Mouse (Mus musculus): ENCODE data around the gene Acap3.

Acap3 gene

DNA sequence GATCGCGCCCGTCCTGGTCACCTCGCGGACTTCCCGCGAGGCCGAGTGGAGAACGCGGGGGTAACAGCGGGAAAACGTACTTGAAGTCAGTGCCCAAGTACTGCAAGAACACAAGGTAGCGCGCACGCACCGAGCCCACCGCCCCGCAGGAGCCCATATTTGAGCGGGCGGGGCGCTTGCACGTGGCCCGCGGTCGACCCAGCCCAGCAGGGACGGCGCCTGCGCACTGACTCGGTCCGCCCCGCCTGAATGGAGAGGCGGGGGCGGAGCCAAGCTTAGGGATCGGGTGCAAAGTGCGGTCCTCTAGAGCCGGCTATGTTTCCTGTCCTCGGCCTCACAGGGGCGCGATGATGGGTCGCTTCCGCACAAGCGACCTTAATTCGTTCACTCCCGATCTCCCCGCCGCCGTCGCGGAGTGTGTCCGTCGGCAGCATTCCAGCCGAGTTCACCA, at the start of gene Acap3, which contains the start of gene Pusl1:
TSS of gene Acap3 (plus strand) at position 272 of the 451 bp plus-strand sequence.
TSS of gene Pusl1 (minus strand) at position 231 of the 451 bp plus-strand sequence.
- peak; percentile 57; the same call in 1 of the 2 replicates for ATAC-seq (ENCODE audit: insufficient number of reproducible peaks, low FRiP score, low TSS enrichment)

DNA sequence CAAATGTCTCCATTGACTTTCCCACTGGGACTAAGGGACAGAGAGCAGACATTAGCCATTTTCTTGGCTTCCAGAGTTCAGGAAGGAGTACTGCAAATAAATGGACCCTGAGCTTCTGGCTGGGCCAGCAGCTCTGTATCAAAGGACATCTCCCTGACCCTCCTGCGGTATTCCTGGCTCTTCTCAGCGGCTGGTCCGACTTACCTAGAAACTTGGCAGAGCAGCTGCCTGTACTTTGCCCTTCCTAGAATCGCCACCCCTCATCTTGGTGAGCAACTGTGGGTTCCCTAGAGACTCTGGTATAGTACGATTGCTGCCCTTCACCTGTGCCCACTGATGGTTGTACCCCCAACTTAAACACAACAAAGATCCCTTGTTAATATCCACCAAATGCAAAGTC, 48.4 kb upstream of the Acap3 start:
- no peak for ATAC-seq (ENCODE audit: insufficient number of reproducible peaks, low FRiP score, low TSS enrichment)

DNA sequence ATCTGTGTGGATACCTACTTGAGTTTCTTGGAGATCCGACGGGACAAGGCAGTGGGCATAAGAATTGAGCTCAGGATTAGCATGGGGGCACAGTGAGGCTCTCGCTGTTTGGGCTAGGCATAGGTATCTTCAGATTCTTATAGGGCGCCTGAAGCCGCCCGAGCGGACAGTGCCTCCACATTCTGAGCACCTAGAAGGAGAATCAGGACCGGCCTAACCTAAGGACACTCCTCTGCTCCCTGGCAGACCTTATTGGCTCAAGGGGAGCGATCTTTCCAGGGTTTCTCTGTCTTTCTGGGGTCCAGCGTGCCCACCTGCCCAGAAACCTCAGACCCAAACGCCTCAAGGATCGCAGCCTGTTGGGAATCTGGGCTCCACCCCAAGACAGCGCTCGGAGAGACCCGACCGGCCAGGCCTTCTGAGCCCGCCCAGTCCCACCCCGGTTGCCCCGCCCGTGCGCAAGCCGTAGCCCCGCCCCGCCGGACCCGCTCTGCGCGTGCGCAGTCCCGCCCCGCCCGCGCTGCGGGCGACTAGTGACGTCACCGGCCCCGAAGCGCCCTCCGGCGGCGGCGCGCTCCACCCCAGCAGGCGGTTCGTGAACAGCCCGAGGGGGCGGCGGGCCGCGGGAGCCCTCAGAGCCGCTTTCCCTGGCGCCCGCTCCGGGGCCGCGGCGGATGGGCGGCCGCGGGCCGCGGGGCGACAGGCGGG, 44.6 kb upstream of the Acap3 start, which contains the start of gene Dvl1:
TSS of gene Dvl1 (plus strand) at position 532 of the 708 bp plus-strand sequence.
- ATAC-seq (ENCODE audit: insufficient number of reproducible peaks, low FRiP score, low TSS enrichment): peak; percentile 80

DNA sequence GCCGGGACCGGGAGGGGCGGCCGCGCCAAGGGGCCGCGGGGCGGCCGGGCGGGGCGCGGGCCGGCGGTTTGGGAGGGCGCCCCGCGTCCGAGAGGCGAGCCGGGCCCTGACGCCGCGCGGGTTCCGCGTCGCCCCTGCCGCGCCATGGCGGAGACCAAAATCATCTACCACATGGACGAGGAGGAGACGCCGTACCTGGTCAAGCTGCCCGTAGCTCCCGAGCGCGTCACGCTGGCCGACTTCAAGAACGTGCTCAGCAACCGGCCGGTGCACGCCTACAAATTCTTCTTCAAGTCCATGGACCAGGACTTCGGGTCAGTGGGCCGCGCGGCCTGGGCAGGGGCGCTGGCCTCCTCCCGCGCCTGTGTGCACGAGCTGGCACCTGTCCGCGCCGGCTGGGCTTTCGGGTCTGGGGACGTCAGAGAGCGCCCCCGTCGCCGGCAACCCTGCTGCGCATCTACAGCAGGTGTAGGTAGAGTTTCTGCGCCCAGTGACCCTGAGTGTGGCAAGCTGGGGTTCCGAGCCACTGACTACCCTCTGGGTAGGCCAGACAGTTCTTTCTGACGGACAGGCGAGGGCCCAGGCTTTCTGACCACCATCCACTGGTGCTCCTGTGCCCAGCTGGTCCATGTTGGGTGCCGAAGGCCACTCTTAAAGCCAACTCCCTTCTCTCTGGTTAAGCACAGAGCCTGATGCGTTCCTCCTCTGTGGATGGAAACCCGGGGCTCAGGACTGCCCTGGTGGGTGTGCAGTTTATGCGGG, 43.9 kb upstream of the Acap3 start:
- peak; percentile 31; the same call in 1 of the 2 replicates for ATAC-seq (ENCODE audit: insufficient number of reproducible peaks, low FRiP score, low TSS enrichment)

DNA sequence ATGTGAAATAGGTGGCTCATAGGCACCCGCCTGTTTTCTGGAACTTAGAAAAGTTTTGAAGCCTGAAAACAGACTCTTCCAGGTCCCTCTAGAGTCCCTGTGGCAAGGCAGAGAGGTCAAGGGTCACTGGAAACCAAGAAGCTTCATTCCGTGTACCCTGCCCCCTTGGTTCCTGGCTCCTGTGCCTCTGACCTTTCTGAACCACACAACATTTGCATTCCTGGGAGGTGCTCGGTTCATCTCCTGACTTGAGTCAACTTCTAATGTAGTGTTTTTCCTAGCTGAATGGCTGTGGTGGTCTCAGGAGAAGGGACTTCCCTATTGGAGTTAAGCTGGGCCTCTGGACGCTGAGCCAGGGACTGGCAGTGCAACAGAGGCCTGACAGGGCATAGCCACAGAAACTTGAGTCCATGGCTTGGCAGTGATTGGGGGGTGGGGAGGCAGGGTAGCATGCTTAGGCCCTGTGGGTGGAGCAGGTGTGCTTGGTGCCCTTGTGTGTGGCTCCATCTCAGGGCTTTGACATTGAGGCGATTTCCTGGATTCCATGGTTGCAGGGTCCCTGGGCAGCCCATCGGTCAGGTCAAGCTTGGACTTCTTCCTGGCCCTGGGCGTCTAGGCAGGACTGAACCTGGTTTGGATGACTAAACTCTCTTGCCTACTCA, 43.1 kb upstream of the Acap3 start:
- ATAC-seq (ENCODE audit: insufficient number of reproducible peaks, low FRiP score, low TSS enrichment): no peak

DNA sequence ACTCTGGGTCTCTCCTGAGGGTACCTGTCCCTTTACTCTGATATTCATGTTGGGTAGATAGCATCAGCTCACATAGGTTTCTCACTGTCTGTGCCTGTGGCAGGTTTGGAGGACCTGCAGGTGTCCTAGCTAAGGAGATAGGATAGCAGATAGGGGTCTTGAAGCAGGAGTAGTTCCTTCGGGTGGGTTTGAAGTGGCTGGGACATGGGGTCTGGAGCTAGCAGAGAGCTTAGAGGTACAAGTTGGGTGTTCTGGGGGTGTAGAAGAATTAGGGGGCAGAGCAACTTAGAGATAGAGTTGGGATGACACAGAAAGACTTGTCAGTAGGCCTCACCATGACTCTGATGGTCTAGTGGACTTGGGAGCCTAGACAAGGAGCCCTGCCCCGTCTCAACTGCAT, 42.2 kb upstream of the Acap3 start:
- no peak for ATAC-seq (ENCODE audit: insufficient number of reproducible peaks, low FRiP score, low TSS enrichment)

DNA sequence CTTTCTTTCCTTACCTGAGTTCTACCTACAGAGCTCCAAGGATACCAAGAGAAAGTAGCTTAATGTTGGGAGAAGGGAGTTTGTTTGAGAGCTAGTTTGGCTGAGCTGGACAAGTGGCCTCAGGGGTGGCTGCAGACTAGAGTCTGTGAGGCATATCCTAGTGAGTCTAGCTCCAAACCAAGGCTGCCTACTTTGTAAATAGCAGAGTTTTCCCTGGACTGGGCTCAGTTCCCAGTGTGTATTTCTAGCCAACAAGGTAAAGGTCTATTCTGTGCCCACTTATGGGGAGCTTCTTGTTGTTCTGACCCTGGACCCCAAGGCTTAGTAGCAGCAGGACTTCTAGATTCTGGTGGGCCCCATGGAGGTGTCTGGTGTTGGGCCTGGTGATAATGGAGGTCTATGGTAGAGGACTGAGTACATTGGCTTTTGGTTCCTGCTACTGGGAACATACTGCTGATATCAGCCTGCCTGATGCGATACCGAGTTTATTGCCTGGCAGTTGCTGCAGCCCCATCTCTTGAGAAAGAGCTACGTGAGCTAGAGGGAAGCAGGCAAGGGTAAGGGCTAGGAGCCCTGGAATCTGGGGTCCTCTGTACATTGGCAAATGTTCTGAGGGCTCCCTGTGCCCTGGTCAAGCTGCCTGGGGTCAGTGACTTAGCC, 41.7 kb upstream of the Acap3 start:
- ATAC-seq (ENCODE audit: insufficient number of reproducible peaks, low FRiP score, low TSS enrichment): no peak

DNA sequence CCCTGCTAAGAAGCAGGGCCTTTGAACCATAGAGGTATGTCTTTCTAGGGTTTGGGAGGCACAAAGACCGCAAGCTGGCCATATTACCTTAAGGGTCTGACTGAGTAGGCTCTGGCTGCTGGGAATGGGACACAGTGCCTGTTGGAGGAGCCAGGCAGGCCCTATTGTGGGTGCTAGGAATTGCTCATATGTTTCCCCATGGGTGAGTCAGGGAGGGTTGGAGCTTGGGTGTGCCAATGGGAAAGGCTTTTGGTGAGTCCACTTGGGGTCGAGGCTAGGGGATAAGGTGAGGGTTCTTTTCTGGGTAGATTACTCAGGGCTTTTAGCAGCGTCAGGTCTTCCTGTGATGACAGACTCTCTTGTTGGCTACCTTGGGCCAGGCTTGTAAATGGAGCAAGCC, 40.3 kb upstream of the Acap3 start:
- ATAC-seq (ENCODE audit: insufficient number of reproducible peaks, low FRiP score, low TSS enrichment): no peak

DNA sequence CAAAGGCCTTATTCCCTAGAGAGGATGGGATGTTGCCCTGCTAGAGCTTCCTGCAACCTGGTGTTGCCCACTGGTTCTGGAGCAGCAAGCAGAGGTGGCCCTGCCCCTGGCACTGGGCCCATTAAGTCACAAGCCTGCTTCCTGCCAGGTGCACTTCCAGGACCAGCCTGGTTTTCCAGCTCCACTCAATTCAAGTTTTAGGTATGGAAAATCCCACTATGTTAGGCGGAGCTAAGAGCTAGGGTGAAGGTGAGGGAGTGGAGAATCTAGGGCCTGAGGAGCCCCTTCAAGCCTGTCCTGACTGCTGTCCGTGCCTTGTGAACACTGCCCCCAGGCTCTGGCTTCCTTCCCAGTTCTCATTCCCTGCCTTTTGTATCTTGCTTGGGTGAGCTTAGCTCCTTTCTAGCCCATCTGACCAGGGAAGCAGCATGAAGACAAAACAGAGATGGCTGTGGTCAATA, 39.6 kb upstream of the Acap3 start:
- no peak for ATAC-seq (ENCODE audit: insufficient number of reproducible peaks, low FRiP score, low TSS enrichment)

DNA sequence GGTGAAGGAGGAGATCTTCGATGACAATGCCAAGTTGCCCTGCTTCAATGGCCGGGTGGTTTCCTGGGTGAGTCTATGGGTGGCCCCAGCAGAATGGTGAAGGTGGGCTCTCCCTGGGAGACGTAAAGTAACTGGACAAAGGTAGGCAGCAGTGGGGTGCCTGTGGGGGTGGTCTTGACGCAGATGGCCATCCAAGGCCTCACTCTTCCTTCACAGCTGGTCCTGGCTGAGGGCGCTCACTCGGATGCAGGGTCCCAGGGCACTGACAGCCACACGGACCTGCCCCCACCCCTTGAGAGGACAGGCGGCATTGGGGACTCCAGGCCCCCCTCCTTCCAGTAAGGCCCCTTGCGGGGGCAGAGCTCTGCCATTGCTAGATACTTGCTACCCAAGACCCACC, 38.2 kb upstream of the Acap3 start:
- ATAC-seq (ENCODE audit: insufficient number of reproducible peaks, low FRiP score, low TSS enrichment): no peak

DNA sequence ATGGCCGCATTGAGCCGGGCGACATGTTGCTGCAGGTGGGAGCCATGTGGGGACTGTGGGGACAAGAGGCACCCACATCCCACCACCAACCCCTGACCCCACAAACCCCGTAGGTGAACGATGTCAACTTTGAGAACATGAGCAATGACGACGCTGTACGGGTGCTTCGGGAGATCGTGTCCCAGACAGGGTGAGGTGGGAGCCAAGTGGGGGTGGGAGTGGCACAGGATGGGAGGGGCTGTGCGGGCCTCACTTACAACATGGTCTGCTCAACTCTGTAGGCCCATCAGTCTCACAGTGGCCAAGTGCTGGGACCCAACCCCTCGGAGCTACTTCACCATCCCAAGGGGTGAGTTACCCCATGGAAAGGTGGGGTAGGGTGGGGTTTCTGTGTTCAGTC, 36.6 kb upstream of the Acap3 start:
- no peak for ATAC-seq (ENCODE audit: insufficient number of reproducible peaks, low FRiP score, low TSS enrichment)

DNA sequence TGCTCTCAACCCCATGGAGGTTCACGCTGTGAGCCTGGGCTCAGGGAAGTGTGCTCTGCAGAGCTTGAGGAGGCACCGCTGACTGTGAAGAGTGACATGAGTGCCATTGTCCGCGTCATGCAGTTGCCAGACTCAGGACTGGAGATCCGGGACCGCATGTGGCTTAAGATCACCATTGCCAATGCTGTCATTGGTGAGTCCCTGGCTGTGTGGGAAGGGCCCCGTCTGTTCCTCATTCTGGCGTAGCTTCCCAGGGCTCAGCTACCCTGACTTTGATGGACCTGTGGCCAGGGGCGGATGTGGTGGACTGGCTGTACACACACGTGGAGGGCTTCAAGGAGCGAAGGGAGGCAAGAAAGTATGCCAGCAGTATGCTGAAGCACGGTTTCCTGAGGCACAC, 35.6 kb upstream of the Acap3 start:
- ATAC-seq (ENCODE audit: insufficient number of reproducible peaks, low FRiP score, low TSS enrichment): no peak

DNA sequence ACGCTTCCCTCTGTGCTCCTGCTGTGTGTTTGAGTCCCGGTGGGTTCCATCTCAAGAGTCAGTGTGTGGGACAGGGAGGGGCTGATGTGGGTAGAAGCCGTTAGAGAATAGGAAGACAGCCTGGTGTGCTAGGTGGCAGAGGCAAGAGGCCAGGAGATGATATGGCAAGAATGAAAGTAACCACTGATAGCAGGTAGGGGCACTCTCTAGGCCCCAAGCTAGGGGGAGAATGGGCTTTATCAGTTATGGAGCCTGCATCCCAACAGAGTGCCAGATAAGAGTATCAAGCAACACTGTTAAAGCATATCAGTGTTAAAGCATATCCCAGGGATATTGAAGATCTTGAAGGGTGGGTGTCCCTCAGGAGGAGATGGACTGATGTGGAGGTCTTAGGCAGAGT, 34.7 kb upstream of the Acap3 start:
- ATAC-seq (ENCODE audit: insufficient number of reproducible peaks, low FRiP score, low TSS enrichment): no peak

DNA sequence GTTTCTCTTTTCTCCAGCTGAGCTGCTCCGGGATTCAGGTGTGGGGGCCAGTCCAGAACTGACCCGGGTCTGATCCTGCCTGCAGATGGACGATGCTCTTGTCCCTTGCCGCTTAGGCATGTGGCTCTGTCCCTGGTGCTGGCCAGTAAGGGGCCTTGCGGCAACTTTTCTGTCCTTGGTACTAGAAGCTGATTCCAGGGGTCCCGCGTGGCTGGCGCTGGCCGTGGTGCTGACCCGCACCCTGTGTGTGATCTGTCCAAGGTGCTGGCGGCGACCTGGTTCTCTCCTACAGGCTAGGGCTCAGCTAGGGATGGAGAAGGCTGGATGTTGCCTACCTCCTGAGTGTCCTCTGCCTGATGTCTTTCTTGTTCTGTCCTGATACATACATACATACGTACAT, 32.3 kb upstream of the Acap3 start:
- ATAC-seq (ENCODE audit: insufficient number of reproducible peaks, low FRiP score, low TSS enrichment): no peak

DNA sequence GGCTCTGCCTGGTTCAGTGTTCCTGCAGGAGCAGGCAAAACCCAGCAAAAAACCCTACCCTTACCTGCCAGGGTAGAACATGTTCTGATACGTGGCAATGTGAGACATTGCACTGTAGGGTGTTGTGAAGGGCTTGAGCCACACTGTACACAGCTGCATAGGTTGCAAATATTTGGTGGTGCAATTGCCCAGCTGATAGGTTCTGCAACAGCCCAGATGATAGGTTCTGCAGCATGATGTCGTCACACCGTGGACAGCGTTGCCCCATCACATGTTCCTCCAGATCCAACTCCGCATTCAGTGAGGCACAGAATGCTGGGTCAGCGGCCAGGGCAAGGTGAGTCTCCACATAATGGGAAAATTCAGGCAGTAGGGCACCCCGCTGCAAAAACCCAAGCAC, 29.8 kb upstream of the Acap3 start:
- no peak for ATAC-seq (ENCODE audit: insufficient number of reproducible peaks, low FRiP score, low TSS enrichment)

DNA sequence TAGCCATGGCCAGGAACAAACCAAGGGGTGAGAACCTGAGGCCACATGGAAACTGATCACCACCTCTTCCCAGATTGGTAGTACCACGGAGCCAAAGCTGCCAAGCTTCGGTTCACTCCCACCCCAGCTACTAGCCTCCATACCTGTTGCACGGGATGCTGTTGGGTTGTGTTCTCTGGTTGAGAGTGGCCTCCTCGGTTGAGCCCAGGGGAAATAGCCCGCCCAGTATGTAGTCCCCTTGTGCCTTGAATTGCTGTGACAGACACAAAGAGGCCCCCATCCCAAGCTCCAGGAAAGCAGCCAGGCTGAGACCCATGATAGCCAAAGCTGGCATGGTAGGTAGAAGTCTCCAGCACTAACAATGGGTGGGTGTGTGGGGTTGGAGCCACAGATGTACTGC, 28.6 kb upstream of the Acap3 start, which contains the start of gene Tas1r3:
TSS of gene Tas1r3 (minus strand) at position 362 of the 400 bp plus-strand sequence.
- no peak for ATAC-seq (ENCODE audit: insufficient number of reproducible peaks, low FRiP score, low TSS enrichment)

DNA sequence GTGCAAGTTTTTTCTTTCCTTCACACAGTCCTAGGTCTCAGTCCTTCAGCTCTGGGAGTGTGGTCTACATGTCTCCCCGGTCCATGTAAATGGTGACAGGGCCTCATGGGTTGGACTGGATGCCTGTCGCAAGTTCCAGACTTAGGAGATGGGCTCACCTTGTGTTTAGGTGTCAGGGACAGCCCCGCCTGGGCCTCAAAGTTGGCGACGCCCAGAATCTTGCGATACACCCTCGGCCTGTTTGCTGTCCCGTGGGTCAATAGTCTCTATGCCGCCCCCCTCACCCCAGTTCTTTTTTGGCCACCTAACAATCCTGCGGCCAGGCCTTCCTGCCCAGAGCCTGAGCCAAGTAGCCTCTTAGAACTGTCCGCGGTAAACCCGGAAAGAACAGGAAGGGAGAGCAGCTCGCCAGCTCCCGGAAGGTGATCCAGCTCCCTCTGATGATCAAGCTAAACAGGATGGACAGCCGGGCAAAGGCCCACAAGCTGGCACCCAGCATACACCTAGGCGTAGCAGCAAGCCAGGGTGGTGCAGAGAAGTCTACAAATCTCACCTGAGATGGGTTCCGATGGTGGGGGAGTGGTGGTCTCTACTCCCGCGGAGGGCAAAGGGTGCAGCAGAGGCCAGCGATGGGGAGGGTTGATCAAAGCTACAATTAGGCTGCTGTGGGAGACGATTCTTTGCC, 22.9 kb upstream of the Acap3 start:
- peak; percentile 11; the same call in 1 of the 2 replicates for ATAC-seq (ENCODE audit: insufficient number of reproducible peaks, low FRiP score, low TSS enrichment)

DNA sequence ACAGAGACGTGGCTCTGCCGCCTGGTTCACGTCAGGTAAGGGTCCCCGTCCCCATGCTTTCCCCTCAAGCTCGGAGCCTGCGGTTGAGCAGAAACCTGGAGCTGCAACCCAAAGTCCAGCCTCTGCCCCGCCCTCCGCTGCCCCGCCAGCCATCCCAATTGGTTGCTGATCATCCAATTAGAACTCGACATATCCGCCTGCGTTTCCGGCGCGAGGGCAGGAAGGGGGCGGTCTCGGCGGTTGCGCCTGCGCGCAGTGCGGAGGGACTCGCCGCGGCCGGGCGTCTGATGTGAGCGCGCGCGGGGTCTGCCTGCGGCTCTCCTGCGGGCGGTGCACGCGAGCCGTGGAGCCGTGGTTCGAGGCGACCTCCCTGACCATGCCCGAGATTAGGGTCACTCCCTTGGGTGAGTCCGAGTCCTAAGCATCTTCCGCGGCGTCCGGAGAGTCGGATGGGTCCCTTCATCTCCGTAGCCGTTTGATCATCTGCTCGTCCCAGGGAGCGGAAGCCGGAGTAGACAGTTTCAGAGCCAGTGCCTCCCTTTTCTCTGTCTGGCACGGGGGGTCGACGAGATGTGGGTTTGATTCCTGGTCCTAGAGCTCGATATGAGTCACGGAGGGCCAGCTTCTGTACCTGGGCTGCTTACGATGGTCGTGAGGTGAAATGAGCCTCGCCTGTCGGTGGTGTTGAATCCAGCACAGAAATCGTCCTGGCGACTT, 22.1 kb upstream of the Acap3 start, which contains the start of the genes Cptp and Ints11:
TSS of gene Cptp (minus strand) at position 124 of the 717 bp plus-strand sequence.
TSS of gene Ints11 (plus strand) at position 230 of the 717 bp plus-strand sequence.
- peak; percentile 93 for ATAC-seq (ENCODE audit: insufficient number of reproducible peaks, low FRiP score, low TSS enrichment)

DNA sequence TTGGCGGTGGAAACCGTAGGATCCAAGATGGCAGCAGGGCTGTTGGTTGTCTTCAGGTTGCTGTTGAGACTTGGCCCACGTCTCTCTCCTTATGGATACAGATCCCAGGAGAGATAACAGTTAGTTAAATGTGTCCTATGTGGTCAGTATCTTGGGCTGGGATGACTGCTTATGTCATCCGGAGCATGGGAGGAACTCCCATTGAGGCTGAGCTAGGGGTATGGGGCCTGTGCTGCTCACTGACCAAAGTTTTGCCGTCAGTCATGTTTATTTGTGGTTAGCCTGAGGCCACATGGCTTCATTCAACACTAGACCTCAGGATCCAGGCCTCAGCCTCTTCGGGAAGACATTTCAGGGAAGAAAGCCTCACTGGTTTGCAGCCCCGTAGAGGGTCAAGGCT, 20.2 kb upstream of the Acap3 start:
- ATAC-seq (ENCODE audit: insufficient number of reproducible peaks, low FRiP score, low TSS enrichment): no peak

Measured in cerebellum, adult (tissue).